8 mouse cellular contexts compared by ENCODE assay signal in genomic region chr2:152933048-152933447, GRCm38 (mm10). TPM values are rescaled to one million over a fixed set of nuclear protein-coding genes. Genes with fewer than 3 reads are reported as not detected.
DNase-seq lines count a peak whose midpoint lies in the region; ATAC-seq lines count a peak whose summit lies in the region.

Gene Foxs1, minus strand, starts transcription at chr2:152933208.

- 29% methylated on average over 9 of the region's 9 CpGs for WGBS in heart, embryonic 10.5 days
- WGBS in limb, embryonic 10.5 days, result 34% methylated on average over 9 of the region's 9 CpGs

- H3K27ac ChIP-seq in heart, embryonic 10.5 days, result peak within 1 kb of the TSS; percentile 44
- peak within 1 kb of the TSS; percentile 82 for H3K27ac ChIP-seq in limb, embryonic 10.5 days

- no peak within 1 kb of the TSS for H3K4me3 ChIP-seq in heart, embryonic 10.5 days
- H3K4me3 ChIP-seq in limb, embryonic 10.5 days, result 0 out of 2 replicates have a peak within 1 kb of the TSS, but pooled peaks have one; percentile 7

- H3K27me3 ChIP-seq in heart, embryonic 10.5 days (ENCODE audit: insufficient read depth, poor library complexity, severe bottlenecking), result peaks cover 56% of the 10 kb centered on the region
- peaks cover 15% of the 10 kb centered on the region for H3K27me3 ChIP-seq in limb, embryonic 10.5 days (ENCODE audit: low read depth, poor library complexity, severe bottlenecking)

- ATAC-seq in activated CD4-positive, CD25-positive, alpha-beta regulatory T cell, adult 4 months, result no peak

- no peaks in the 10 kb centered on the region for H3K9me3 ChIP-seq in heart, embryonic 10.5 days
- H3K9me3 ChIP-seq in limb, embryonic 10.5 days (replicated peaks), result no peaks in the 10 kb centered on the region

- DNase-seq in 3134 (ENCODE audit: extremely low read depth, insufficient read length, low spot score) (peak; percentile 64), 416B (ENCODE audit: low read depth) (peak; percentile 96)
- DNase-seq in heart, embryonic 10.5 days (ENCODE audit: low spot score), result no peak
- no peak for DNase-seq in limb, embryonic 10.5 days (ENCODE audit: low spot score)
- DNase-seq in urinary bladder, postnatal 10 days (ENCODE audit: low spot score), result no peak
- DNase-seq in adrenal gland, postnatal 25 days, result no peak
- DNase-seq in embryo, embryonic 10 days (ENCODE audit: low spot score), result no peak

- peaks cover 41% of the 10 kb centered on the region for H3K4me1 ChIP-seq in heart, embryonic 10.5 days
- peaks cover 56% of the 10 kb centered on the region for H3K4me1 ChIP-seq in limb, embryonic 10.5 days

- H3K36me3 ChIP-seq in heart, embryonic 10.5 days, result no peaks in the 10 kb centered on the region
- H3K36me3 ChIP-seq in limb, embryonic 10.5 days, result no peaks in the 10 kb centered on the region

RNA-seq across cellular contexts. Expression of gene Foxs1, which starts in this region (rescaled TPM):
- polyA plus RNA-seq in heart, embryonic 10.5 days (2016; fragmentation: Nextera tagmentation; extraction: Ambion mirVana), result 0.21 and 0.36 TPM in 2 replicates
- polyA plus RNA-seq in limb, embryonic 10.5 days (2016; fragmentation: Nextera tagmentation; extraction: Ambion mirVana), result 0.26 and 0.64 TPM in 2 replicates
- total RNA-seq in adrenal gland, postnatal 25 days (2021), result 2.1 and 2.9 TPM in 2 replicates
- polyA plus RNA-seq in activated CD4-positive, CD25-positive, alpha-beta regulatory T cell, adult 4 months (2017; shearing (Covaris generic)), result not detected

Comparison
In these comparisons a context has a peak if more than half of its experiments do, and no peak if none do; other contexts are left out.
1. DNase-seq: peak in 3134 (single experiment) and 416B (single experiment); none in heart, embryonic 10.5 days (single experiment), limb, embryonic 10.5 days (single experiment), urinary bladder, postnatal 10 days (single experiment), adrenal gland, postnatal 25 days (single experiment) and embryo, embryonic 10 days (single experiment).